Mouse (Mus musculus) thymus, adult 2 months (tissue): ENCODE measurements around the gene Akap5. TPM values are rescaled to one million over a fixed set of nuclear protein-coding genes. Genes with fewer than 3 reads are reported as not detected.
A peak's percentile ranks its signal among the peaks of the same experiment; 100 is the strongest.

Source experiments
- DNase-seq: peaks from one replicate; pipeline ENCODE4 v3.0.0; 2021
- H3K27ac ChIP-seq: fragments of 200-500 bp; 2 replicates; pipeline ENCODE4 v1.5.1; 2012; ENCODE audit warnings: low read length, control low read depth; ENCODE audit not compliant: control insufficient read depth, insufficient read depth
- H3K27me3 ChIP-seq: fragments of 200-500 bp; 2 replicates; pipeline ENCODE4 v1.6.1; 2012; ENCODE audit warnings: mild to moderate bottlenecking, low read length, moderate library complexity, mixed read lengths; ENCODE audit not compliant: control insufficient read depth, insufficient read depth
- H3K36me3 ChIP-seq: fragments of 200-500 bp; 2 replicates; pipeline ENCODE4 v1.6.1; 2012; ENCODE audit warnings: mild to moderate bottlenecking, low read length, moderate library complexity; ENCODE audit not compliant: control insufficient read depth, insufficient read depth
- H3K4me1 ChIP-seq: fragments of 200-500 bp; replicated peaks from 2 replicates; pipeline ENCODE4 v1.6.1; 2012; ENCODE audit warnings: low read length; ENCODE audit not compliant: control insufficient read depth, insufficient read depth
- H3K4me3 ChIP-seq: fragments of 200-500 bp; 2 replicates; pipeline ENCODE4 v1.5.1; 2012; ENCODE audit warnings: mild to moderate bottlenecking, low read length, control low read depth, moderate library complexity; ENCODE audit not compliant: control insufficient read depth, insufficient read depth
- CTCF ChIP-seq: fragments of 200-500 bp; IDR thresholded peaks from 2 replicates; pipeline ENCODE4 v1.5.1; 2012; ENCODE audit warnings: mild to moderate bottlenecking, control low read depth, low read length, moderate library complexity, borderline replicate concordance; ENCODE audit not compliant: control insufficient read depth, poor library complexity, insufficient read depth; ENCODE audit errors: extremely low read depth
- POLR2A ChIP-seq: fragments of 200-500 bp; IDR thresholded peaks from 2 replicates; pipeline ENCODE4 v1.6.1; 2012; ENCODE audit warnings: mild to moderate bottlenecking, low read length, control low read depth, moderate library complexity; ENCODE audit not compliant: control insufficient read depth, poor library complexity, insufficient read depth; ENCODE audit errors: extremely low read depth
- WGBS: fragments of 180-500 bp; shearing (Covaris S2); methylation state at CpG from one replicate; pipeline ENCODE4 v1.1.7; 2018; 5-methylcytosine and 5-hydroxymethylcytosine counted together
- polyA plus RNA-seq: library from polyadenylated mRNA; depleted of rRNA; stranded (reverse); fragments of >200 nt; gene quantifications from 2 replicates; pipeline ENCODE4 v1.2.3, GENCODE M21; 2012

Gene Akap5
- polyA plus RNA-seq, 1 experiment = 0.16 TPM

- Histone ChIP-seq H3K36me3 (no peaks in the 10 kb centered on the region), H3K4me3 (peak overlapping the region; percentile 5; the same call in 1 of the 2 replicates), H3K27me3 (no peaks in the 10 kb centered on the region), H3K4me1 (peaks cover 29% of the 10 kb centered on the region), H3K27ac (peak overlapping the region; percentile 95)
- TF ChIP-seq POLR2A = no peak
- TF ChIP-seq CTCF = no peak
- 8% methylated on average over 9 of the region's 9 CpGs for WGBS
- no peak for DNase-seq
These were observed 43.6 kb downstream of the Akap5 start for GRCm38 (mm10) chr12:76368201-76368789.

- H3K27ac ChIP-seq = peak overlapping the region; percentile 69
- peak overlapping the region; percentile 68 for H3K4me3 ChIP-seq
- H3K4me1 ChIP-seq = peaks cover 25% of the 10 kb centered on the region
- DNase-seq = no peak
- H3K36me3 ChIP-seq = no peaks in the 10 kb centered on the region
- H3K27me3 ChIP-seq = no peaks in the 10 kb centered on the region
- 1% methylated on average over 26 of the region's 26 CpGs for WGBS
- TF ChIP-seq CTCF (no peak), POLR2A (no peak)
These were observed 44.1 kb downstream of the Akap5 start for GRCm38 (mm10) chr12:76368790-76369205.

- TF ChIP-seq POLR2A (peak; percentile 80), CTCF (peak; percentile 18; the same call in 1 of the 2 replicates)
- Histone ChIP-seq H3K36me3 (no peaks in the 10 kb centered on the region), H3K27me3 (no peaks in the 10 kb centered on the region), H3K4me3 (peak within 1 kb of the TSS; percentile 68), H3K4me1 (peaks cover 22% of the 10 kb centered on the region), H3K27ac (peak within 1 kb of the TSS; percentile 69)
- under 1% methylated on average over 96 of the region's 96 CpGs for WGBS
- DNase-seq = peak; percentile 70
These were observed 44.7 kb downstream of the Akap5 start, which contains the start of gene Zbtb25 for GRCm38 (mm10) chr12:76369206-76369977. Zbtb25 (minus strand) TSS chr12:76369602.

- Histone ChIP-seq H3K4me1 (peaks cover 22% of the 10 kb centered on the region), H3K4me3 (peak within 1 kb of the TSS; percentile 68), H3K27ac (peak within 1 kb of the TSS; percentile 69), H3K36me3 (no peaks in the 10 kb centered on the region), H3K27me3 (no peaks in the 10 kb centered on the region)
- WGBS = under 1% methylated on average over 97 of the region's 99 CpGs
- DNase-seq = peak; percentile 84
- TF ChIP-seq CTCF = no peak
- peak; percentile 70 for TF ChIP-seq POLR2A
These were observed 45.5 kb downstream of the Akap5 start, which contains the start of gene Zbtb1 for GRCm38 (mm10) chr12:76369978-76370830. Zbtb1 (plus strand) TSS chr12:76370266.

- peak; percentile 78 for DNase-seq
- Histone ChIP-seq H3K4me1 (peaks cover 19% of the 10 kb centered on the region), H3K36me3 (no peaks in the 10 kb centered on the region), H3K27ac (peak overlapping the region; percentile 69), H3K27me3 (no peaks in the 10 kb centered on the region), H3K4me3 (peak overlapping the region; percentile 68)
- WGBS = under 1% methylated on average over 63 of the region's 63 CpGs
- TF ChIP-seq CTCF (0 out of 2 replicates have a peak, but pooled peaks have one; percentile 49), POLR2A (peak; percentile 50)
These were observed 46.3 kb downstream of the Akap5 start for GRCm38 (mm10) chr12:76370831-76371571.

GRCm38 (mm10) chr12:76372046-76372445, 47.4 kb downstream of the Akap5 start:
- no peaks in the 10 kb centered on the region for H3K36me3 ChIP-seq
- H3K27ac ChIP-seq = no peak overlapping the region
- no peaks in the 10 kb centered on the region for H3K27me3 ChIP-seq
- TF ChIP-seq POLR2A = no peak
- no peak for TF ChIP-seq CTCF
- peak overlapping the region; percentile 20; the same call in 1 of the 2 replicates for H3K4me3 ChIP-seq
- DNase-seq = no peak
- H3K4me1 ChIP-seq = peaks cover 22% of the 10 kb centered on the region
- 14% methylated on average over 7 of the region's 7 CpGs for WGBS
